Mouse (Mus musculus) splenic B cell, adult 2 months (primary cell): ENCODE results near the gene Panx3.

Experiments
- DNase-seq: peaks from one replicate; pipeline ENCODE4 v3.0.0-alpha.2; 2011; ENCODE audit warnings: low read depth, low spot score
- H3K27me3 ChIP-seq: 2 replicates; pipeline ENCODE4 v1.6.1; 2012; ENCODE audit warnings: mild to moderate bottlenecking, low read length, moderate library complexity, mixed read lengths; ENCODE audit not compliant: control insufficient read depth, poor library complexity, insufficient read depth, severe bottlenecking
- H3K36me3 ChIP-seq: 2 replicates; pipeline ENCODE4 v1.6.1; 2012; ENCODE audit warnings: mild to moderate bottlenecking, low read length, moderate library complexity, mixed read lengths; ENCODE audit not compliant: control insufficient read depth, poor library complexity, insufficient read depth, severe bottlenecking

Gene Panx3

DNA sequence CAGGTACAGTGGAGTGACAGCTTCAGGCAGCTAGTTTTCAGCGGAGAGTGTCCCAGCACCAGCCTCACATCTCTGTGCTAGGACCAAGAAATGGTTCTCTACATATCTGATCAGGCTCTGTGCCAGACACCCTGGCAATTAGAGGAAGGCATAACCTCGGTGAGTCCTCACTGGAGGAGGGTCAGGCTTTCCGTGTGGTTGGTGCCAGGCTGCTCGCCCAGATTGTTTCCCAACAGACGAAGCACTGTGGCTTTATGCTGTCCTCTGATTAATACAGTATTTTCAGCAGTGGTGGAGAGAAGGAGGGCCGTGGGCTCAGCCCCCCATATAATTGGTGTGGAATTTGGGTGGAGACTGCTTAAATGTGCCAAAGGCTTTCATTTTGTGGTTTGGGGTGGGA is at the start of gene Panx3:
Gene Panx3 (minus strand): TSS at position 121 of the 400 bp plus-strand sequence.
- Histone ChIP-seq H3K36me3 (no peaks in the 10 kb centered on the region), H3K27me3 (no peaks in the 10 kb centered on the region)
- no peak for DNase-seq

DNA sequence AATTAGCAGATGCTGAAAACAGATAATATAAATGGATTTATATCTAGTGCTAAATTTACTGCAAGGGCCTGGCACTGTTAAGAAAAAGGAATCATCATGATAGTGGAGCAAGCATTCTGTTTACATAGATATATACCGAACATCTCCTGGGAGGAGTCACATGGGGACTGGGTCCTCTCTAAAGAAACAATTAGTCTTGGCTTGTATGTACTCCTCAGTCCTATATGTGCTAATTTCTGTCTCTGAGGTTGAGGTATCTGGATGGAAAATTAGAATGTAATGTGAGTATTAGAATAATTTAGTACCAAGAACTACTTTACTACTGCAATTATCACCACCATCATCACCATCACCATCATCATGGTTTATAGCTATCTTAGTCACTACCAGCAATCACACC is 47.1 kb upstream of the Panx3 start, which contains the start of gene Olfr160:
Gene Olfr160 (minus strand): TSS at position 101 of the 400 bp plus-strand sequence.
- no peaks in the 10 kb centered on the region for H3K27me3 ChIP-seq
- DNase-seq, result no peak
- H3K36me3 ChIP-seq, result no peaks in the 10 kb centered on the region

DNA sequence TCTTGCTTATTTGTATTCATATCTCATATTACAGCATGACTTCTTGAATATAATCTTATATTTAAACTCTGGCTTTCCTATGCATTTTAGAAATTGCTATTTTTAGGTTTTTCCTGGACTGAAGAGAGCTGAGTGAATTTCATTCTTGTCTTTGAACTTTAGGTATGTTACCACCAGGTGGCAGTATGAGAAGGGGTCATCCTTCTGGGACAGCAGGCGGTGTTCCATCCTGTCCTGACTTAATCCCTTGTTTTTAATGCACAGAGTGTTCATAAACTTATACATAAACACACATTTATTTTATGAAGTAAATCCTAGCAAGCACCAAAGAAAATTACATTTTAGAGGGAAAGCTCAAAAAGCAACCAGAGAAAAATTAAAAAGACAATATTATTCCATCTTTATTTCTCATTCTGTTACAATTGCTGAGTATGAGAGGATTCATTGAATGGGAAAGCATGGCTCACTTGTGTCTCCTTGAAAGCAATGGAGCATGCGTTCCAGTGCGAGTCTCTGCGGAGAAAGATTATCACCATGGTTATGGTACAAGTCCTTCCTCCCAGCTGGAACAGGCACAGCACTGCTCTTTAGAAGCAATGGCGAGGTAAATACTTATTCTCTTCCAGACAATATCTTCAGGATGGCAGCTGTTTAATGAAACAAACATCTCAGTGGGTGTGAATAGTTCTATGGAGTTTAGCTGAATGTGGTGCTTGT is 21.1 kb upstream of the Panx3 start:
- Histone ChIP-seq H3K36me3 (no peaks in the 10 kb centered on the region), H3K27me3 (no peaks in the 10 kb centered on the region)
- peak; percentile 4 for DNase-seq

DNA sequence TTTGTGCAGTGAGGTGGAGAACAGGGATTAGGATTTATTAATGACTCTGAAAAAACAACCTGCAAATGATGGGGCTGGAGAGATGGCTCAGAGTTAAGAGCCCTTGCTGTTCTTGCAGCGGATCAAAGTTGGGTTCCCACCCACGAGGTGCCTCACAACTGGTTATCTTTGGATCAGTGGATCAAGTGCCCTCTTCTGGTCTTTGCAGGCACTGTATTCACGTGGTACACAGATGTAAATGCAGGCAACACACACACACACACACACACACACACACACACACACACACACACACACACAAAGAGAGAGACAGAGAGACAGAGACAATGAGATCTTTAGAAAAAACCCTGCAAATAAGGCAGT is 18.9 kb upstream of the Panx3 start:
- DNase-seq, result no peak
- no peaks in the 10 kb centered on the region for H3K27me3 ChIP-seq
- no peaks in the 10 kb centered on the region for H3K36me3 ChIP-seq

DNA sequence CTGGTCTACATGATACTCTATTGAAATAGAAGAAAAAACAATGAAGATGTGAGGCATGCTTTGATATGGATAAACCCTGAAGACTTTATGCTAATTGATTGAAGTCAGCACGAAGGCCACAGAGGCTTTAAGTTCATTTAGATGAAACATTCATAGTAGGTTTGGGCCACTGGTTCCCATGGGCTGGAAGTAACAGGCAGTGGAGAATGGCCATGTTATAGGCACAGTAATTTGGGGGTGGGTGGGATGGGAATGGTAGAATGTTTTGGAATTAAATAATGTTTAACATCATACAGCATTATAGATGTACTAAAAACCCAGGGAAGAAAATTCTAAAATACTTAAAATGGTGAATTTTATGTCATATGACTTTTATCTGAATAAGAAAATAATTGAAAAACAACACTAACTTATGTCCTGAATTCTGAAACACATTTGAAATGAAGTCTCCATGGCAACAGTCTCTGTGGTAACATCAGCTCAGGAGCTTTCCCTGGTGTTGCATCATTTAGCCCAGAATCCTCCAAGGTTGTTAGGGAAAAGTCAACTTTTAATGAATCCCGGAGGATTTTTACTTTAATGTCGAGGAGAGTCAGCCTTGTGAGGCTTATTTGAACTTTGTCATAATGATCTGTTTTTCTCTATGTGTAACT is 18.4 kb upstream of the Panx3 start:
- Histone ChIP-seq H3K27me3 (no peaks in the 10 kb centered on the region), H3K36me3 (no peaks in the 10 kb centered on the region)
- DNase-seq, result no peak

DNA sequence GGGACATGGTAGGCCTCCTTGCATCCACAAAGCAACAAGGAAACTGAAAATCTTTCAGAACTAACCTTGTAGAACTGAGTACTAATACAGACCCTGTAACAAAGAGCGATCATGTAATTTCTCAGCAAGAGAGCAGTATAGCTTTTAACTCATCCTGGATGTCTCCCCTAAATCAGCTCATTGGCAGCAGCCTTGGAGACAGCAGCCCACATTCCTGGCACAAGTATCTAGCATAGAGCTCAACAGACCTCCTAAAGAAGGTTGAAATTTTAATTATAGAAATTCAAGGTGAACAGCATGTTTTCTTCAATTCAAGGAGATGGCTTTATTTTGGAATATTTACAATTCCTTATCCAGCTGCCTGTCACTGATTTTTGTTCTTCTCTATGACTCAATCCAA is 12.1 kb upstream of the Panx3 start:
- Histone ChIP-seq H3K27me3 (no peaks in the 10 kb centered on the region), H3K36me3 (no peaks in the 10 kb centered on the region)
- no peak for DNase-seq

DNA sequence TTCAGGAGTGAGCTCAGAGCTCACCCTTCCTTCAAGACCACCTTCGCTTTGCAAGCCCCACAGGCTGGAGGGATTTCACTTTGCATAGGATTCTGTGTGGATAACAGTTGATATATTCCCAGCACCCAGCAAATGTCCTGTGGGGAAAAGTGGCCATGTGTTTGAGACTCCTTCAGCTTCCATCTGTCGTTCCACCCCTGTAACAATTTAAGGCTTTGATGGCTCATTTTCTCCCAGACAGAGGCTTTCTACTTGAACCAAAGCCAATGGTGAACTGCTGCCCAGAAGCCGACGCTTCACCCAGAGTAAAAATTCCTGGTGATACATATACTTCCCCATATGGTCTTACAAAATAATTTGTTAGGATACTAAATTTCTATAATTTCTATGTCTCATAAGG is 6.3 kb upstream of the Panx3 start:
- DNase-seq, result no peak
- no peaks in the 10 kb centered on the region for H3K36me3 ChIP-seq
- no peaks in the 10 kb centered on the region for H3K27me3 ChIP-seq

DNA sequence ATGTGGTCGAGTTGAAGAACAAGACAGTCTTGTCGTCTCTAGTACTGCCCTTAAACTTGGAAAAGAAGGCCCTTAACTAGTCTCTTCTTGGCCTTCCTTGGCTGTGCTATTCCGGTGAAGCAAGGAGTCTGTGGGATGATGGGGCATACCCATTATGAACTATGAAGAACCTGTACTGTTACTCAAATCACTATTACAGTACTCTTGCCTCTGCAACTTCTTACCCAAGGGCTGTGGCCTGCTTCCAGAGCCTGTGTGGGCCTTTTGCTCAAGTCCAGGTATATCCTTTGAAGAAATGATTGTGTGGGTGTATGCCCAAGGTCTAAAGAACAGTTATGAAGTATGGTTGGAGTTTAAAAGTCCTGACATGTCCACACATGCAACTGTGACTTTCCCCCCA is 1.2 kb upstream of the Panx3 start:
- Histone ChIP-seq H3K36me3 (no peaks in the 10 kb centered on the region), H3K27me3 (no peaks in the 10 kb centered on the region)
- no peak for DNase-seq

DNA sequence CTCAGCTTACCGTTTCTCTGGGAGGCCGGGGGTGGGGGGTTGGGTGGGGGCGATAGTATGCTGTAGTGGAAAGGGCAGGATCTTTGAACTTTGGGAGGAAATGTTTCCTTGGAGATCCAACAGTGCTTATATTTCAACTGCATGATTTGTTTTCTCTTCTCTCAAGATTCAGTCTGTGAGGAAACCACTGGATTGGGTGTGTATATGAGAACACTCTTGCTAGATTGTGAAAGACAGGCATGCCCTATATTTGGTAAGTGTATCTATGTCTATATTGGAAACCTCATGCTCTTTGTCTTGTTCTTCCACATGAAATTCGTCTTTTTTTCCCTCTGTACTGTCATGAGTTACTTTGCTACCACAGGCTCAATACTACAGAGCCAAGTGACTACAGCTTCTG is 643 bp upstream of the Panx3 start:
- no peaks in the 10 kb centered on the region for H3K36me3 ChIP-seq
- H3K27me3 ChIP-seq, result no peaks in the 10 kb centered on the region
- no peak for DNase-seq

DNA sequence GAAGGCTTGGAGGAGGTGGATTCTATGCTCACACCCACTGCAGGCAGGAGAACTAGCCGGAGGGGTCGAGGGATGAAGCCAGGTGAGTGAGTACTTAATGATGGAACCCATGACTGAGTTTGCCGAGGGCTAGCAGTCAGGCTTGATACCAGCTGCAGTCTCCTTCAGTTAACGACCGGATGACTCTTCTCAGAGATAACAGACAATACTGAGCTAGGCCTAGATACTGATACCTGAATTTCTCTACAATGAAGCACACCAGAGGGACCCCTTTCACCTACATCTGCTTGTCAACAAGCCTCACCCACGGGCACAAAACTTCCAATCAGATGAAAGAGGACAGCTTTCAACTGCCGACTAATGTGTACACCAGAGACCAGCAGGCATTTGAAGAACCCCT is 3.0 kb downstream of the Panx3 start:
- H3K36me3 ChIP-seq, result no peaks in the 10 kb centered on the region
- DNase-seq, result no peak
- H3K27me3 ChIP-seq, result no peaks in the 10 kb centered on the region

DNA sequence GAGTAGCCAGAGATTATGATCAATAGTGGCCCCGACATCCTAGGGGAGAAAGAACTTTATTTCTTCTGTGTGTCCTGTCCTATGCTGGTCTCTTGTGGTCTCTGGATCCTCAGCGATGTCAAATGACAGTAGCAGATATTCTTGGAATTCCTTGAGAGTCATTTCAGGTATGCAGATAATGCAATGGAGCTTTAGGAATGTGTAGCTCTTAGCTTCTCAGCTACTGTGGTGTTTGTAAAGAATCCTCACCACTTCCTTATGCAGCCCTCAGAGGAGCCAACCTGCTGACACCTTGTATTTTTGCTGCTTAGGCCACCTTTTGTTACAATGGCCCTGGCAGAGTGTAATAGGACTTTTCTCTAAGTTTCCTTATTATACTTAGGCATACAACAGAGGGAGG is 4.4 kb downstream of the Panx3 start:
- Histone ChIP-seq H3K36me3 (no peaks in the 10 kb centered on the region), H3K27me3 (no peaks in the 10 kb centered on the region)
- no peak for DNase-seq

DNA sequence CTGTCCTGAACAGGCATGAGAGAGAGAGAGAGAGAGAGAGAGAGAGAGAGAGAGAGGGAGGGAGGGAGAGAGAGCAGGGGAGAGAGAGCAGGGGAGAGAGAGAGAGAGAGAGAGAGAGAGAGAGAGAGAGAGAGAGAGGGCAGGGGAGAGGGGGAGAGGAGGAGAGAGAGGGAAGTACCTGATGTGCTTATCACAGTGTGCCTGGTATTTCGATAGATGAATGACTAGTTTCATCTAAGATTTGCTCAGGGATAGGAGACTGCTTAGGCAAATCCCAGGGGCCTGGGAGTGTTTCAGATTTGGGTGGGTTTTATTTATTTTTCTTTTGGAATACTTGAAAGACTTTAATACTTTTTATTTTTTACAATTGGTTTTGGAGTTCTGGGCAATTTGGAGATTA is 5.8 kb downstream of the Panx3 start:
- Histone ChIP-seq H3K27me3 (no peaks in the 10 kb centered on the region), H3K36me3 (no peaks in the 10 kb centered on the region)
- no peak for DNase-seq

DNA sequence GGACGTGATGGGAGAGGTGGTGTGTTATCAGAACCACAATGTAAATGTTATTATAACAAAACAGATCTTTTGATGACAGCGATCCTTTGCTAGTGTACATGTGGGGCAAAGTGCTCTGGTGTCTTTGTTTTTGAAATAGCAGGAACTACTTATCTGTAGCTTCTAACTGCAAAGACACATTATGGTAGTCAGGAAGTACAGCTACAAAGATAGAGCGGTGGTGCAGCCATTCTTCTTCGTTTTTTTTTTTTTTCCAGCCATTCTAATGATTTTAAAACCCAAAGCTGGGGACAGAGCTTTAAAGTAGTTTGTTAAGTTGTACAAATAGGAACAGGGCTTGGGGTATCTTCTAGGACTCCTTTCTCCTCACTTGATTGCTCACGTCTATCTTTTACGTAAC is 9.6 kb downstream of the Panx3 start:
- H3K27me3 ChIP-seq, result no peaks in the 10 kb centered on the region
- H3K36me3 ChIP-seq, result no peaks in the 10 kb centered on the region; the same call in 1 of the 2 replicates
- DNase-seq, result no peak

DNA sequence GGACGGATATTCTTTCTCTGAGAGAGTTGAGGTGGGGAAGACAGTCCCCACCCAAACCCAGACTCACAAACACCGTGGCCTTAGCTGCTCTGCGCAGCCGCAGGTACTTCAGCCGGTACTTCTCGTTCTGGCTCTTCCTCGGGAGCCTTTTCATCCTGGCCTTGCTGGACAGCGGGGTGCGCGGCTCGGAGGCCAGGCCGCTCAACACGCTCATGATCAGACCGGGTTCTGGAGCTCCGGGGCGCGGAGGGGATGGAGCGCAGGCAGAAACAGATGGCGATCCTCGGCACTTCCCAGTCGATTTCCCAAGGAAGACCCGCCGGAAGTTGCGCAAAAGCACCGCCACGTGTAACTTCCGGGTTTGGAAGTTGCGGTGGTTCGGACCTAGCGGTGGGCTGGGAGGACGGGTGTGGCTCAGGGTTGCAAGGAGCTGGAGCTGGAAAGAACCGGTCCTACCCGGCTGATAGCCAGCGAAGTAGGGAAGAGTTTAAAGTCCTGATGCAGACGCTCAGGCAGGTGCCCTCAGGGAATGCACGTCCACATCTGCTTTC is 12.0 kb downstream of the Panx3 start, which contains the start of gene Tbrg1:
Gene Tbrg1 (minus strand): TSS at position 382 of the 551 bp plus-strand sequence.
- Histone ChIP-seq H3K36me3 (peaks cover 2% of the 10 kb centered on the region; the same call in 1 of the 2 replicates), H3K27me3 (no peaks in the 10 kb centered on the region)
- peak; percentile 56 for DNase-seq

DNA sequence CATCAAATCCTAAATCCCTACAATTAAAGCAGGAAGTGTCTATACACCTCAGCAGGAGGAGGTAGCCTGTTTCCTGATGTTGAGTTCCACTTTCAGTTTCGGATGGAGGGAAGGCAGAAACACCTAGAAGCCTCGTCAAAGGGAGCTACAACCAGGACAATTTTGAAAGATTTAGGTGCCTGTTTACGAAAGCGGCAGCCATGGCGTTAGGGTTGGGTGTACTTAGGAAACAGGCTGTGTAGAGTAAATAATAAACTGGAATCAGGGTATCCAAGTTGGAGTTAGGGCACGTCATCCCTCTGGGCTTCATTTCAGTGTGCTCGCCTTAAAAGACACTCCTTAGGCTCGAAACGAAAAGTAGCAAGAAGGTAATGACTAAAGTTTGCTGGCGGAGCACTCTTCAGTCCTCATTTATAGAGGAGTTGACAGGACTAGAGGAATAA is 12.6 kb downstream of the Panx3 start:
- H3K27me3 ChIP-seq, result no peaks in the 10 kb centered on the region
- peak; percentile 66 for DNase-seq
- peaks cover 2% of the 10 kb centered on the region; the same call in 1 of the 2 replicates for H3K36me3 ChIP-seq
